Mouse (Mus musculus): ENCODE data around the gene Clec4b2. TPM values are rescaled to one million over a fixed set of nuclear protein-coding genes. Genes with fewer than 3 reads are reported as not detected.
"Not testable (repeated sequence)": the region's sequence is repeated elsewhere in the genome, so short reads cannot be mapped to it uniquely, and the experiment has no call there.

Gene Clec4b2
- polyA plus RNA-seq, 1 experiment, result not detected

- no peak for TF ChIP-seq CTCF (IDR thresholded peaks at IDR 0.05; ENCODE audit: borderline replicate concordance, extremely low read depth, insufficient read depth, insufficient read length)
- DNase-seq (ENCODE audit: low read depth), result no peak
Measured at GRCm38 (mm10) chr6:123229644-123230043, 57.0 kb downstream of the Clec4b2 start, which contains the start of gene Clec4n. Gene Clec4n (plus strand): TSS chr6:123229843.

- no peak for TF ChIP-seq CTCF (IDR thresholded peaks at IDR 0.05; ENCODE audit: borderline replicate concordance, extremely low read depth, insufficient read depth, insufficient read length)
- TF ChIP-seq POLR2A (IDR thresholded peaks at IDR 0.05; ENCODE audit: borderline replicate concordance, extremely low read depth, insufficient read depth, insufficient read length, poor library complexity, severe bottlenecking), result no peak
- no peak for DNase-seq (ENCODE audit: low read depth)
Measured at GRCm38 (mm10) chr6:123231149-123231548, 58.5 kb downstream of the Clec4b2 start.

GRCm38 (mm10) chr6:123237582-123237981 is 64.9 kb downstream of the Clec4b2 start:
- DNase-seq (ENCODE audit: low read depth), result no peak
- no peak for TF ChIP-seq POLR2A (IDR thresholded peaks at IDR 0.05; ENCODE audit: borderline replicate concordance, extremely low read depth, insufficient read depth, insufficient read length, poor library complexity, severe bottlenecking)
- TF ChIP-seq CTCF (IDR thresholded peaks at IDR 0.05; ENCODE audit: borderline replicate concordance, extremely low read depth, insufficient read depth, insufficient read length), result no peak

DNA sequence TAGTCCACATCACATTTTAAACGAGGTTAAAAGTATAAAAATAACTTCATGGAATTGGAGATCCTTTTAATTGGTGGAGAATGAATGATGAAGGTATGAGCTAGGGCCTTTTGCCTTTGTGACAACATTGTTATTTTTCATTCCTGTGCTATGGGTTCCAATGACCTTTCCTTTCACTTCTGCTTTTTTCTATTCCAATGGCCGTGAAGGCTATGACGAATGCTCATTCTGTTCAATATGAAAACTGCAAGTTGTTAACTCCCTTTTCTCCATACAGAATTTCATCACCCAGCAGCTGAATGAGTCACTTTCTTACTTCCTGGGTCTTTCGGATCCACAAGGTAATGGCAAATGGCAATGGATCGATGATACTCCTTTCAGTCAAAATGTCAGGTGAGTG is 71.5 kb downstream of the Clec4b2 start:
- DNase-seq (ENCODE audit: low read depth), result no peak
- TF ChIP-seq CTCF (IDR thresholded peaks at IDR 0.05; ENCODE audit: borderline replicate concordance, extremely low read depth, insufficient read depth, insufficient read length) (no peak), POLR2A (IDR thresholded peaks at IDR 0.05; ENCODE audit: borderline replicate concordance, extremely low read depth, insufficient read depth, insufficient read length, poor library complexity, severe bottlenecking) (no peak)

GRCm38 (mm10) chr6:123248862-123249261 is 76.2 kb downstream of the Clec4b2 start:
- DNase-seq (ENCODE audit: low read depth), result not testable (repeated sequence)

- no peak for TF ChIP-seq POLR2A (IDR thresholded peaks at IDR 0.05; ENCODE audit: borderline replicate concordance, extremely low read depth, insufficient read depth, insufficient read length, poor library complexity, severe bottlenecking)
- TF ChIP-seq CTCF (IDR thresholded peaks at IDR 0.05; ENCODE audit: borderline replicate concordance, extremely low read depth, insufficient read depth, insufficient read length), result no peak
Measured at GRCm38 (mm10) chr6:123252735-123253134, 80.0 kb downstream of the Clec4b2 start.

More at GRCm38 (mm10) chr6:123252735-123253134, 80.0 kb downstream of the Clec4b2 start:
- no peak for DNase-seq (ENCODE audit: low read depth)

Other genes starting within 250 kb of the Clec4b2 start
- gene Clec4a3, start 220.4 kb upstream of the Clec4b2 start, polyA plus RNA-seq (2012; rRNA removed), result 0.45 TPM in 1 of 2 replicates, not detected in the other
- not detected in 2 replicates for gene Clec4a4, start 182.5 kb upstream of the Clec4b2 start, polyA plus RNA-seq (2012; rRNA removed)
- not detected in 2 replicates for gene Clec4b1, start 122.9 kb upstream of the Clec4b2 start, polyA plus RNA-seq (2012; rRNA removed)
- gene Clec4a2, start 66.5 kb upstream of the Clec4b2 start, polyA plus RNA-seq (2012; rRNA removed), result 0.52 and 0.70 TPM in 2 replicates
- gene Clec4n, start 57.0 kb downstream of the Clec4b2 start, polyA plus RNA-seq (2012; rRNA removed), result 0.38 and 0.82 TPM in 2 replicates
- gene Clec4d, start 89.2 kb downstream of the Clec4b2 start, polyA plus RNA-seq (2012; rRNA removed), result 0.15 TPM in 1 of 2 replicates, not detected in the other
- not detected in 2 replicates for gene Clec4e, start 117.0 kb downstream of the Clec4b2 start, polyA plus RNA-seq (2012; rRNA removed)
- gene Vmn2r19, start 135.4 kb downstream of the Clec4b2 start, polyA plus RNA-seq (2012; rRNA removed), result not detected in 2 replicates
- gene Vmn2r20, start 245.2 kb downstream of the Clec4b2 start, polyA plus RNA-seq (2012; rRNA removed), result not detected in 2 replicates